Comparison of ENCODE assay signal across 8 mouse cellular contexts in the genomic region with DNA sequence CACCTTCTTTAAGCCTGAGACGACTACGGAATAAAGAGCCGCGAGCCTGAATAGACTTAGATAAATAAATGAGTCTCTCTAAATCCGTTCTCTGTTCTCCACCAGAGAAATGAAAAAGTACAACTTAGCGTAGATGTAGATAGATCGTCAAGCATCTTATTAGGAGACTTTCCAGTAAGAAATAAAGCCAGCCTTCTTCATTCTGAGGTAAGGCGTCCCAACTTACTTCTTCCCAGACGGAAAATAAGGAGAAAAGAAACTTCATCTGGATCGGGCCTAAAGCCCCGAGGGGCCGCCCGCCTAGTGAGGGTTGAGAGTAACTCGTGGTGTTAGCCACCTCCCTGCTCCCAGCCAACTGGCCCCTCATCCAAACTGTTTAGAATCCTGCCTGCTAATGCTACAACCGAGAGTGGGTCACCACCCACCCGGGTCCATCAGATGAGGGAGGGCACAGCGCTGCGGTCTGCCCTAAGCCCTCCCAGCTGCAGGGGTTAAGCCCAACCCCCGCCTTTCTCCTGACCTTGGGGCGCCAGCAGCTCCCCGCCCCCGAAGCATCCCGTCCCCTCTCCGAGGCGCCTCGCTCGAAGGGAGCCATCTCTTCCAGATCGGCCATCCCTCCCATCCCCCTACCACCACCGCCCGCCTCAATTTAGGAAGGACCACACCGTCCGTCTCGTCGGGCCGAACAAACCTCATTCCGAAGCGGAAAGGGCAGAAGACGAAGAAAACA. TPM values are rescaled to one million over a fixed set of nuclear protein-coding genes. Genes with fewer than 3 reads are reported as not detected.
A peak's percentile ranks its signal among the peaks of the same experiment; 100 is the strongest.
DNase-seq lines count a peak whose midpoint lies in the region; ATAC-seq and TF ChIP-seq lines count a peak whose summit lies in the region.

No protein-coding gene starts in this region.

- H3K9me3 ChIP-seq in liver, embryonic 13.5 days (replicated peaks): no peaks in the 10 kb centered on the region
- H3K9me3 ChIP-seq in stomach, embryonic 15.5 days: no peaks in the 10 kb centered on the region

- peak overlapping the region; percentile 98 for H3K4me3 ChIP-seq in liver, embryonic 13.5 days (replicated peaks)
- H3K4me3 ChIP-seq in myocyte: peak overlapping the region; percentile 83
- H3K4me3 ChIP-seq in stomach, embryonic 15.5 days (replicated peaks): peak overlapping the region; percentile 92

- peaks cover 19% of the 10 kb centered on the region for H3K36me3 ChIP-seq in liver, embryonic 13.5 days
- peaks cover 9% of the 10 kb centered on the region for H3K36me3 ChIP-seq in myocyte (ENCODE audit: control insufficient read depth, insufficient read depth)
- peaks cover 6% of the 10 kb centered on the region for H3K36me3 ChIP-seq in stomach, embryonic 15.5 days

- peak overlapping the region; percentile 99 for H3K27ac ChIP-seq in liver, embryonic 13.5 days
- peak overlapping the region; percentile 96 for H3K27ac ChIP-seq in stomach, embryonic 15.5 days

- peaks cover 68% of the 10 kb centered on the region for H3K4me1 ChIP-seq in liver, embryonic 13.5 days (replicated peaks)
- H3K4me1 ChIP-seq in stomach, embryonic 15.5 days: peaks cover 16% of the 10 kb centered on the region; the same call in 1 of the 2 replicates

- peak; percentile 74 for ATAC-seq in liver, embryonic 13.5 days (ENCODE audit: low read depth)
- peak; percentile 52 for ATAC-seq in stomach, embryonic 15.5 days (ENCODE audit: insufficient read depth, low FRiP score, low read depth)

- TF ChIP-seq POLR2A in myocyte (IDR thresholded peaks at IDR 0.05; ENCODE audit: insufficient read length, low read depth): peak; percentile 17

- peak; percentile 40 for DNase-seq in layer of hippocampus, adult 9-11 months
- DNase-seq in layer of hippocampus, adult 8-10 months (ENCODE audit: low spot score in 2 of 2): no peak
- peak; percentile 62 to 71 for DNase-seq in cerebellum, postnatal 14 days
- DNase-seq in gastrocnemius, postnatal 14 days: peak; percentile 69
- DNase-seq in induced T-regulatory cell, adult 2 months (ENCODE audit: low read depth): peak; percentile 69
- peak; percentile 78 for DNase-seq in liver, embryonic 13.5 days

- H3K79me2 ChIP-seq in myocyte (ENCODE audit: control insufficient read depth, insufficient read depth): peaks cover 76% of the 10 kb centered on the region

- 4% methylated on average over 38 of the region's 38 CpGs for WGBS in liver, embryonic 13.5 days (ENCODE audit: insufficient replicate concordance)
- 2% methylated on average over 38 of the region's 38 CpGs for WGBS in stomach, embryonic 15.5 days

- intact Hi-C loops in gastrocnemius, postnatal 14 days (cut with DNase I; ENCODE audit: low total_unique reads): no loop called here

- peak overlapping the region; percentile 93 for H3ac ChIP-seq in myocyte (ENCODE audit: control insufficient read depth, insufficient read length)

- peak overlapping the region; percentile 98 for H3K9ac ChIP-seq in liver, embryonic 13.5 days
- peak overlapping the region; percentile 84 for H3K9ac ChIP-seq in stomach, embryonic 15.5 days

- H3K4me2 ChIP-seq in liver, embryonic 13.5 days: peak overlapping the region; percentile 89
- H3K4me2 ChIP-seq in myocyte (ENCODE audit: low read depth): peak overlapping the region; percentile 99
- H3K4me2 ChIP-seq in stomach, embryonic 15.5 days: peak overlapping the region; percentile 70

- no peaks in the 10 kb centered on the region for H3K27me3 ChIP-seq in liver, embryonic 13.5 days
- no peaks in the 10 kb centered on the region for H3K27me3 ChIP-seq in myocyte (ENCODE audit: control insufficient read depth, insufficient read depth, insufficient read length)
- H3K27me3 ChIP-seq in stomach, embryonic 15.5 days (replicated peaks): no peaks in the 10 kb centered on the region

TF ChIP-seq in myocyte, 11 proteins besides CTCF, POLR2A, EP300 and RAD21:
- TF ChIP-seq POLR2AphosphoS2 (IDR thresholded peaks at IDR 0.05; ENCODE audit: insufficient read length, low read depth) (no peak), MYOG (IDR thresholded peaks at IDR 0.05; ENCODE audit: control insufficient read depth in 1 of 3, insufficient read depth in 1 of 3, insufficient read length in 2 of 3, low read depth in 2 of 3) (peak in 1 of 3 experiments; percentile 23), MAX (IDR thresholded peaks at IDR 0.05; ENCODE audit: low read depth) (no peak), REST (IDR thresholded peaks at IDR 0.05; ENCODE audit: insufficient read depth, insufficient read length) (no peak), TCF3 (IDR thresholded peaks at IDR 0.05; ENCODE audit: insufficient read length, low read depth) (no peak), CEBPB (IDR thresholded peaks at IDR 0.05; ENCODE audit: insufficient read depth, poor library complexity, severe bottlenecking) (no peak), SRF (IDR thresholded peaks at IDR 0.05; ENCODE audit: control insufficient read depth, insufficient read length, low read depth) (no peak), USF1 (IDR thresholded peaks at IDR 0.05; ENCODE audit: low read depth) (no peak), E2F4 (IDR thresholded peaks at IDR 0.05; ENCODE audit: insufficient read depth) (no peak), MYOD1 (IDR thresholded peaks at IDR 0.05; ENCODE audit: control insufficient read depth in 1 of 3, insufficient read length in 2 of 3, low read depth in 2 of 3) (peak in 2 of 3 experiments; percentile 34 to 75), TCF12 (IDR thresholded peaks at IDR 0.05; ENCODE audit: insufficient read depth, poor library complexity, severe bottlenecking) (no peak)

RNA-seq across cellular contexts. Expression of gene Fam104a, which starts 0.9 kb away (rescaled TPM):
- 10 to 100 TPM; 26.8 to 28.6 (median 27.6) TPM for total RNA-seq in layer of hippocampus, adult 8-10 months (2022)
- 10 to 100 TPM; 28.4 to 31.3 TPM for total RNA-seq in gastrocnemius, postnatal 14 days (2021)
- polyA plus RNA-seq in liver, embryonic 13.5 days (2015; fragmentation: Nextera tagmentation; extraction: Ambion mirVana): 45.1 and 46.3 TPM in 2 replicates
- 45.8 TPM for polyA plus RNA-seq in myocyte (2012; fragmentation: generic; extraction: Trizol)
- polyA plus RNA-seq in stomach, embryonic 15.5 days (2015; fragmentation: Nextera tagmentation; extraction: Ambion mirVana): 43.8 and 49.8 TPM in 2 replicates

RNA-seq across cellular contexts. Expression of gene D11Wsu47e, which starts 1.1 kb away (rescaled TPM):
- total RNA-seq in layer of hippocampus, adult 8-10 months (2022): 10 to 100 TPM; 14.1 to 17.1 (median 15.7) TPM
- 1 to 10 TPM; 5.0 to 7.5 TPM for total RNA-seq in gastrocnemius, postnatal 14 days (2021)
- polyA plus RNA-seq in liver, embryonic 13.5 days (2015; fragmentation: Nextera tagmentation; extraction: Ambion mirVana): 9.5 and 11.0 TPM in 2 replicates
- 10.6 TPM for polyA plus RNA-seq in myocyte (2012; fragmentation: generic; extraction: Trizol)
- polyA plus RNA-seq in stomach, embryonic 15.5 days (2015; fragmentation: Nextera tagmentation; extraction: Ambion mirVana): 20.0 and 20.7 TPM in 2 replicates

RNA-seq across cellular contexts. Expression of gene Cpsf4l, which starts 26.8 kb away (rescaled TPM):
- under 1 TPM in 1 of 4 experiments, not detected in 3; 0.68 TPM for total RNA-seq in layer of hippocampus, adult 8-10 months (2022)
- not detected for total RNA-seq in gastrocnemius, postnatal 14 days (2021)
- polyA plus RNA-seq in liver, embryonic 13.5 days (2015; fragmentation: Nextera tagmentation; extraction: Ambion mirVana): not detected in 2 replicates
- polyA plus RNA-seq in myocyte (2012; fragmentation: generic; extraction: Trizol): 0.06 TPM
- polyA plus RNA-seq in stomach, embryonic 15.5 days (2015; fragmentation: Nextera tagmentation; extraction: Ambion mirVana): 0.23 and 0.42 TPM in 2 replicates

RNA-seq across cellular contexts. Expression of gene Slc39a11, which starts 33.2 kb away (rescaled TPM):
- total RNA-seq in layer of hippocampus, adult 8-10 months (2022): 10 to 100 TPM; 20.2 to 24.3 (median 23.4) TPM
- 1 to 10 TPM; 3.6 TPM for total RNA-seq in gastrocnemius, postnatal 14 days (2021)
- 15.0 and 16.3 TPM in 2 replicates for polyA plus RNA-seq in liver, embryonic 13.5 days (2015; fragmentation: Nextera tagmentation; extraction: Ambion mirVana)
- 15.7 TPM for polyA plus RNA-seq in myocyte (2012; fragmentation: generic; extraction: Trizol)
- 37.1 and 46.6 TPM in 2 replicates for polyA plus RNA-seq in stomach, embryonic 15.5 days (2015; fragmentation: Nextera tagmentation; extraction: Ambion mirVana)

RNA-seq across cellular contexts. Expression of gene Cog1, which starts 34.1 kb away (rescaled TPM):
- 10 to 100 TPM; 48.6 to 61.6 (median 57.1) TPM for total RNA-seq in layer of hippocampus, adult 8-10 months (2022)
- total RNA-seq in gastrocnemius, postnatal 14 days (2021): 10 to 100 TPM; 21.2 to 22.9 TPM
- polyA plus RNA-seq in liver, embryonic 13.5 days (2015; fragmentation: Nextera tagmentation; extraction: Ambion mirVana): 12.3 and 14.3 TPM in 2 replicates
- polyA plus RNA-seq in myocyte (2012; fragmentation: generic; extraction: Trizol): 25.6 TPM
- 23.1 and 25.3 TPM in 2 replicates for polyA plus RNA-seq in stomach, embryonic 15.5 days (2015; fragmentation: Nextera tagmentation; extraction: Ambion mirVana)

Comparison
In these comparisons a context has a peak if more than half of its experiments do, and no peak if none do; other contexts are left out.
1. DNase-seq: peak in layer of hippocampus, adult 9-11 months (single experiment), cerebellum, postnatal 14 days (2 of 2), gastrocnemius, postnatal 14 days (single experiment), induced T-regulatory cell, adult 2 months (single experiment) and liver, embryonic 13.5 days (single experiment); none in layer of hippocampus, adult 8-10 months (0 of 2).
2. Peak in every context shown above with its lines, with median percentiles within 50 percentile points of each other: H3K4me2 ChIP-seq and H3K4me3 ChIP-seq.